Mouse (Mus musculus): Measurements from ENCODE around the gene Myl6b. TPM values are rescaled to one million over a fixed set of nuclear protein-coding genes. Genes with fewer than 3 reads are reported as not detected.

Myl6b gene
- polyA plus RNA-seq, 1 experiment from 2014 or later, result 7.0 TPM

Small RNA genes within 50 kb of the gene (microRNA-seq; reads per million reads assigned to microRNA genes)
- not detected for gene Mir6916
- gene Mir8105, result not detected

Other genes with a start within 250 kb of the Myl6b start
- not detected in 2 replicates for gene Apon, start 244.6 kb downstream of the Myl6b start, polyA plus RNA-seq (2015; fragmentation: Nextera tagmentation; extraction: Ambion mirVana)
- gene Apof, start 230.0 kb downstream of the Myl6b start, polyA plus RNA-seq (2015; fragmentation: Nextera tagmentation; extraction: Ambion mirVana), result 0.19 TPM in 1 of 2 replicates, not detected in the other
- 18.9 and 24.5 TPM in 2 replicates for gene Stat2, start 228.1 kb downstream of the Myl6b start, polyA plus RNA-seq (2015; fragmentation: Nextera tagmentation; extraction: Ambion mirVana)
- gene Il23a, start 199.9 kb downstream of the Myl6b start, polyA plus RNA-seq (2015; fragmentation: Nextera tagmentation; extraction: Ambion mirVana), result 0.32 and 0.37 TPM in 2 replicates
- 17.4 and 20.7 TPM in 2 replicates for gene Pan2, start 195.3 kb downstream of the Myl6b start, polyA plus RNA-seq (2015; fragmentation: Nextera tagmentation; extraction: Ambion mirVana)
- 201 and 221 TPM in 2 replicates for gene Cnpy2, start 176.2 kb downstream of the Myl6b start, polyA plus RNA-seq (2015; fragmentation: Nextera tagmentation; extraction: Ambion mirVana)
- gene Cs, start 161.0 kb downstream of the Myl6b start, polyA plus RNA-seq (2015; fragmentation: Nextera tagmentation; extraction: Ambion mirVana), result 268 and 273 TPM in 2 replicates
- gene Coq10a, start 129.7 kb downstream of the Myl6b start, polyA plus RNA-seq (2015; fragmentation: Nextera tagmentation; extraction: Ambion mirVana), result 34.6 and 40.8 TPM in 2 replicates
- gene Ankrd52, start 121.6 kb downstream of the Myl6b start, polyA plus RNA-seq (2015; fragmentation: Nextera tagmentation; extraction: Ambion mirVana), result 11.2 and 13.1 TPM in 2 replicates
- 0.68 and 4.4 TPM in 2 replicates for gene Slc39a5, start 97.5 kb downstream of the Myl6b start, polyA plus RNA-seq (2015; fragmentation: Nextera tagmentation; extraction: Ambion mirVana)
- 128 and 133 TPM in 2 replicates for gene Nabp2, start 87.2 kb downstream of the Myl6b start, polyA plus RNA-seq (2015; fragmentation: Nextera tagmentation; extraction: Ambion mirVana)
- gene Rnf41, start 87.0 kb downstream of the Myl6b start, polyA plus RNA-seq (2015; fragmentation: Nextera tagmentation; extraction: Ambion mirVana), result 78.3 and 80.5 TPM in 2 replicates
- 138 and 149 TPM in 2 replicates for gene Smarcc2, start 39.4 kb downstream of the Myl6b start, polyA plus RNA-seq (2015; fragmentation: Nextera tagmentation; extraction: Ambion mirVana)
- 999 and 1,090 TPM in 2 replicates for gene Myl6, start 4.5 kb downstream of the Myl6b start, polyA plus RNA-seq (2015; fragmentation: Nextera tagmentation; extraction: Ambion mirVana)
- gene Esyt1, start 27.2 kb upstream of the Myl6b start, polyA plus RNA-seq (2015; fragmentation: Nextera tagmentation; extraction: Ambion mirVana), result 20.7 and 30.0 TPM in 2 replicates
- gene Zc3h10, start 49.1 kb upstream of the Myl6b start, polyA plus RNA-seq (2015; fragmentation: Nextera tagmentation; extraction: Ambion mirVana), result 16.0 and 16.2 TPM in 2 replicates
- 2,372 and 2,481 TPM in 2 replicates for gene Rpl41, start 50.6 kb upstream of the Myl6b start, polyA plus RNA-seq (2015; fragmentation: Nextera tagmentation; extraction: Ambion mirVana)
- gene Pa2g4, start 67.3 kb upstream of the Myl6b start, polyA plus RNA-seq (2015; fragmentation: Nextera tagmentation; extraction: Ambion mirVana), result 121 and 157 TPM in 2 replicates
- gene Erbb3, start 91.0 kb upstream of the Myl6b start, polyA plus RNA-seq (2015; fragmentation: Nextera tagmentation; extraction: Ambion mirVana), result 3.1 and 6.6 TPM in 2 replicates
- 381 and 453 TPM in 2 replicates for gene Rps26, start 128.1 kb upstream of the Myl6b start, polyA plus RNA-seq (2015; fragmentation: Nextera tagmentation; extraction: Ambion mirVana)
- gene Ikzf4, start 147.3 kb upstream of the Myl6b start, polyA plus RNA-seq (2015; fragmentation: Nextera tagmentation; extraction: Ambion mirVana), result 15.2 and 17.0 TPM in 2 replicates
- gene Suox, start 175.4 kb upstream of the Myl6b start, polyA plus RNA-seq (2015; fragmentation: Nextera tagmentation; extraction: Ambion mirVana), result 15.7 and 17.0 TPM in 2 replicates
- gene Rab5b, start 197.6 kb upstream of the Myl6b start, polyA plus RNA-seq (2015; fragmentation: Nextera tagmentation; extraction: Ambion mirVana), result 103 and 108 TPM in 2 replicates
- 0.49 and 1.1 TPM in 2 replicates for gene Pmel, start 205.5 kb upstream of the Myl6b start, polyA plus RNA-seq (2015; fragmentation: Nextera tagmentation; extraction: Ambion mirVana)
- 16.1 and 33.7 TPM in 2 replicates for gene Cdk2, start 206.3 kb upstream of the Myl6b start, polyA plus RNA-seq (2015; fragmentation: Nextera tagmentation; extraction: Ambion mirVana)
- 7.7 and 13.2 TPM in 2 replicates for gene Dgka, start 246.2 kb upstream of the Myl6b start, polyA plus RNA-seq (2015; fragmentation: Nextera tagmentation; extraction: Ambion mirVana)
- gene Pym1, start 249.2 kb upstream of the Myl6b start, polyA plus RNA-seq (2015; fragmentation: Nextera tagmentation; extraction: Ambion mirVana), result 41.7 and 42.7 TPM in 2 replicates

Data from neural tube, embryonic 15.5 days (tissue).